Mouse (Mus musculus) heart, embryonic 13.5 days (tissue): ENCODE results near the gene Kpna6. TPM values are rescaled to one million over a fixed set of nuclear protein-coding genes. Genes with fewer than 3 reads are reported as not detected.

Source experiments
- ATAC-seq: fragments of 200-750 bp; cut with Nextera tagmentation; 2 replicates; pipeline ENCODE4 v1.8.0; 2017; ENCODE audit warnings: moderate TSS enrichment; ENCODE audit not compliant: insufficient number of reproducible peaks, low FRiP score, low TSS enrichment; ENCODE audit errors: extremely low read depth
- H3K27ac ChIP-seq: fragments of 300-500 bp; sonication (generic); replicated peaks from 2 replicates; pipeline ENCODE4 v1.5.1; 2015; ENCODE audit warnings: moderate library complexity, mild to moderate bottlenecking, inconsistent platforms
- H3K27me3 ChIP-seq: fragments of 300-500 bp; sonication (generic); replicated peaks from 2 replicates; pipeline ENCODE4 v1.6.1; 2015; ENCODE audit warnings: mild to moderate bottlenecking, inconsistent platforms
- H3K36me3 ChIP-seq: fragments of 300-500 bp; sonication (generic); 2 replicates; pipeline ENCODE4 v1.6.1; 2015; ENCODE audit warnings: mild to moderate bottlenecking, inconsistent platforms
- H3K4me1 ChIP-seq: fragments of 300-500 bp; sonication (generic); 2 replicates; pipeline ENCODE4 v1.6.1; 2015; ENCODE audit warnings: inconsistent platforms
- H3K4me2 ChIP-seq: fragments of 300-500 bp; sonication (generic); 2 replicates; pipeline ENCODE4 v1.6.1; 2015; ENCODE audit warnings: inconsistent platforms, mild to moderate bottlenecking, moderate library complexity
- H3K4me3 ChIP-seq: fragments of 300-500 bp; sonication (generic); 2 replicates; pipeline ENCODE4 v1.5.1; 2015; ENCODE audit warnings: moderate library complexity, mild to moderate bottlenecking, inconsistent platforms
- H3K9ac ChIP-seq: fragments of 300-500 bp; sonication (generic); 2 replicates; pipeline ENCODE4 v1.6.1; 2015; ENCODE audit warnings: inconsistent platforms, mild to moderate bottlenecking, moderate library complexity
- H3K9me3 ChIP-seq: fragments of 300-500 bp; sonication (generic); 2 replicates; pipeline ENCODE4 v1.6.1; 2016; ENCODE audit warnings: inconsistent platforms
- WGBS: fragments of 180-500 bp; shearing (Covaris S2); methylation state at CpG from one replicate; pipeline ENCODE4 v1.1.7; 2015; ENCODE audit warnings: mixed read lengths; 5-methylcytosine and 5-hydroxymethylcytosine counted together
- polyA plus RNA-seq: library from polyadenylated mRNA; unstranded; fragments of >200 nt; fragmentation: Nextera tagmentation; extraction: Ambion mirVana; gene quantifications from 2 replicates; pipeline ENCODE4 v1.2.1, GENCODE M21; 2015

The Kpna6 gene
- polyA plus RNA-seq, 1 experiment from 2014 or later, result 13.3 TPM

DNA sequence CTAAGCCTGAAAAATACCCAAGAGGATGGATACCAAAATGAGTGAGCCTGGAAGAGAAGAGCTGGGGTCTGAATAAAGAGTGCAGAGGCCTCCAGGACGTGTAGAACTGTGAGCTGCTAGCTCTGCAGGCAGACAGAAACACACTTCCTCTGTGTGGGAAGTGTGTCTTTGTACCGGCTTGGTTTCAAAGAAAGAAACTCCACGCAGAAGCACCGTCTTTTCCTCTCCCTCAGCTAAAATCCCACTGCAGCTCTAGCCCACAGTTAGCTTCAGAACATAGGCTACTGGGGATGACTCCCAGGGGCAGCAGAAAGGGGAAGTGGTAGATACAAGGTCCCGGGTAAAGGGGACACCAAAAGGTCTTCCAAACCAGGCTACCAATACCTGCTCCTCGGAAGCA lies 27.4 kb downstream of the Kpna6 start:
- Histone ChIP-seq H3K9ac (no peak overlapping the region), H3K4me2 (no peak overlapping the region), H3K36me3 (peaks cover 65% of the 10 kb centered on the region), H3K27ac (no peak overlapping the region), H3K9me3 (no peaks in the 10 kb centered on the region), H3K4me3 (no peak overlapping the region), H3K4me1 (peaks cover 6% of the 10 kb centered on the region; the same call in 1 of the 2 replicates), H3K27me3 (no peaks in the 10 kb centered on the region)
- 86% methylated on average over 6 of the region's 6 CpGs for whole genome bisulfite sequencing
- ATAC-seq, result no peak

- Histone ChIP-seq H3K4me3 (peak overlapping the region; percentile 66; the same call in 1 of the 2 replicates), H3K4me1 (peaks cover 28% of the 10 kb centered on the region), H3K27ac (no peak overlapping the region), H3K9me3 (no peaks in the 10 kb centered on the region), H3K27me3 (no peaks in the 10 kb centered on the region), H3K36me3 (peaks cover 58% of the 10 kb centered on the region), H3K9ac (peak overlapping the region; percentile 55; the same call in 1 of the 2 replicates), H3K4me2 (peak overlapping the region; percentile 87)
- WGBS, result 60% methylated on average over 5 of the region's 5 CpGs
- ATAC-seq, result no peak
These were observed 30.8 kb downstream of the Kpna6 start for GRCm38 (mm10) chr4:129641756-129642155.

DNA sequence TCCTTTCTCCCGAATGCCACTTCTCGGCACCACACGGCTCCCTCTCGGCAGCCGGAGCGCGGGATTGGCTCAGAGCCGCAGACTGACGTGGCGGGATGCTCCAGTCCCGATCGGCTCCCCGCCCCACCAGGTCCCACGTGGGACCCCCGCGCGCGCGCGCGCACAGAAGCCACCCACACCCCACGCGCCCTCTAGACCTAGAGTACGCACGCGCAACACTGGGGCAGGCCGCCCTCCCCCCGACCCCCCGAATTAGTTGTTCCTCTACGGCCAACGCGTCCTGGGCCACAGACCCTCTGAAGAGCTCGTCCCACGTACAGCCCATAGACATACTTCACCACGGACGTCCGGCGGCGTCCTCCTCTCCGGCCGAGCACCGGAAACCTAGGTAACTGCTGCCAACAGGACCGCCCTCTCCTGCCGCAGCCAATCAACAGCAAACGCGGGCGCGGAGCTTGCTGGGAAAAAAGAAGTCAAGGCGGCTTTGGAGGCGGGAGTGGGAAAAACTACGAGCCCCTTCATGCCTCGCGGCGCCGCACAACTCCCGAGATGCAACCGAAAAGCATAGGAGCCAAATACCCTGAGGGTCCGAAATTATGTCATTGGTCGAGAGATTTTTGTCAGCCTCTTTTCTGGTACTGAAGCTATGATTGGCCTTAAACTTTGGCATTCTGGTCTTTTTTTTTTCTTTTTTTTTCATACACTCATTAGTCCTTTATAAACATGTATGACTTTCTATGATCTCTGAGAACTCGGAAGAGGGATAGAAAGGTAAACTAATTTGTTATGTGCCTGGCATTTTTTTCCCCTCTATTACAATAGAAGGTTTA lies 31.7 kb downstream of the Kpna6 start, which contains the start of gene Txlna:
Gene Txlna (minus strand): TSS at position 428 of the 830 bp plus-strand sequence.
- Histone ChIP-seq H3K36me3 (peaks cover 58% of the 10 kb centered on the region), H3K9ac (peak within 1 kb of the TSS; percentile 91), H3K4me1 (peaks cover 28% of the 10 kb centered on the region), H3K27me3 (no peaks in the 10 kb centered on the region), H3K9me3 (no peaks in the 10 kb centered on the region), H3K4me2 (peak within 1 kb of the TSS; percentile 87), H3K4me3 (peak within 1 kb of the TSS; percentile 66), H3K27ac (peak within 1 kb of the TSS; percentile 94)
- under 1% methylated on average over 60 of the region's 60 CpGs for WGBS
- peak; percentile 90 for ATAC-seq

GRCm38 (mm10) chr4:129640101-129640637 lies 32.4 kb downstream of the Kpna6 start:
- Histone ChIP-seq H3K9ac (peak overlapping the region; percentile 91), H3K27me3 (no peaks in the 10 kb centered on the region), H3K36me3 (peaks cover 58% of the 10 kb centered on the region), H3K4me2 (peak overlapping the region; percentile 87), H3K4me1 (peaks cover 28% of the 10 kb centered on the region), H3K9me3 (no peaks in the 10 kb centered on the region), H3K4me3 (peak overlapping the region; percentile 66), H3K27ac (peak overlapping the region; percentile 94)
- ATAC-seq, result no peak
- WGBS, result 6% methylated on average over 17 of the region's 17 CpGs

GRCm38 (mm10) chr4:129639221-129639620 lies 33.3 kb downstream of the Kpna6 start:
- Histone ChIP-seq H3K36me3 (peaks cover 58% of the 10 kb centered on the region), H3K9ac (peak overlapping the region; percentile 91), H3K27ac (no peak overlapping the region), H3K4me1 (peaks cover 28% of the 10 kb centered on the region), H3K4me3 (peak overlapping the region; percentile 66), H3K4me2 (peak overlapping the region; percentile 87), H3K27me3 (no peaks in the 10 kb centered on the region), H3K9me3 (no peaks in the 10 kb centered on the region)
- no peak for ATAC-seq
- 81% methylated on average over 15 of the region's 15 CpGs for WGBS

GRCm38 (mm10) chr4:129633852-129634251 lies 38.7 kb downstream of the Kpna6 start:
- Histone ChIP-seq H3K4me3 (no peak overlapping the region), H3K9ac (no peak overlapping the region), H3K4me2 (no peak overlapping the region), H3K27me3 (no peaks in the 10 kb centered on the region), H3K36me3 (peaks cover 99% of the 10 kb centered on the region), H3K27ac (no peak overlapping the region), H3K4me1 (peaks cover 9% of the 10 kb centered on the region), H3K9me3 (no peaks in the 10 kb centered on the region)
- no peak for ATAC-seq
- 84% methylated on average over 6 of the region's 6 CpGs for WGBS

GRCm38 (mm10) chr4:129631867-129632266 lies 40.7 kb downstream of the Kpna6 start:
- Histone ChIP-seq H3K36me3 (peaks cover 100% of the 10 kb centered on the region), H3K4me3 (no peak overlapping the region), H3K4me1 (no peaks in the 10 kb centered on the region), H3K27me3 (no peaks in the 10 kb centered on the region), H3K27ac (no peak overlapping the region), H3K9me3 (no peaks in the 10 kb centered on the region), H3K4me2 (no peak overlapping the region), H3K9ac (no peak overlapping the region)
- WGBS, result 89% methylated on average over 12 of the region's 12 CpGs
- ATAC-seq, result no peak

GRCm38 (mm10) chr4:129630944-129631343 lies 41.6 kb downstream of the Kpna6 start:
- WGBS, result 85% methylated on average over 4 of the region's 4 CpGs
- Histone ChIP-seq H3K27ac (no peak overlapping the region), H3K4me2 (no peak overlapping the region), H3K9me3 (no peaks in the 10 kb centered on the region), H3K4me3 (no peak overlapping the region), H3K27me3 (no peaks in the 10 kb centered on the region), H3K4me1 (peaks cover under 1% of the 10 kb centered on the region; the same call in 1 of the 2 replicates), H3K9ac (no peak overlapping the region), H3K36me3 (peaks cover 100% of the 10 kb centered on the region)
- ATAC-seq, result no peak

DNA sequence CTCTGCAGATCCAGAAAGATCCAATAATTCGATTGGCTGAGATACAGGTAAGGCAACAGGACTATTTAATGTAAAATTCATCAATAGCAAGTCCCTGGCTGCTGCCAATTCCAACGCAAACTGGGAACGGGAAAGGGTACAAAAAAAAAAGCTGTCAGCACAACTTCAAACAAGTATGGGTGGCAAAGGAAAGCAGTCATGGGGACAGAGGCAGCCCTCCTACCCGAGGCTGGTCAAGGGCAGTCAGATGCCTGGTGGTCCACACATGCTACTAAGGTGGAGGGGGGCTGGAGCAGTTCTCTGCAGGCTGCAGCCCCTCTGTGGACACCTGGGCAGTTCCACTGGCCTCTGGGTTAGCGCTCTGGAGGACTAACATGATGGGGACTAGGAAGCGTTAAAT lies 46.5 kb downstream of the Kpna6 start:
- peaks cover 53% of the 10 kb centered on the region for H3K36me3 ChIP-seq
- H3K9ac ChIP-seq, result peak overlapping the region; percentile 92; the same call in 1 of the 2 replicates
- H3K9me3 ChIP-seq, result no peaks in the 10 kb centered on the region
- H3K27ac ChIP-seq, result no peak overlapping the region
- WGBS, result 73% methylated on average over 6 of the region's 6 CpGs
- H3K4me2 ChIP-seq, result no peak overlapping the region
- peaks cover 36% of the 10 kb centered on the region for H3K4me1 ChIP-seq
- H3K27me3 ChIP-seq, result no peaks in the 10 kb centered on the region
- ATAC-seq, result no peak
- no peak overlapping the region for H3K4me3 ChIP-seq

DNA sequence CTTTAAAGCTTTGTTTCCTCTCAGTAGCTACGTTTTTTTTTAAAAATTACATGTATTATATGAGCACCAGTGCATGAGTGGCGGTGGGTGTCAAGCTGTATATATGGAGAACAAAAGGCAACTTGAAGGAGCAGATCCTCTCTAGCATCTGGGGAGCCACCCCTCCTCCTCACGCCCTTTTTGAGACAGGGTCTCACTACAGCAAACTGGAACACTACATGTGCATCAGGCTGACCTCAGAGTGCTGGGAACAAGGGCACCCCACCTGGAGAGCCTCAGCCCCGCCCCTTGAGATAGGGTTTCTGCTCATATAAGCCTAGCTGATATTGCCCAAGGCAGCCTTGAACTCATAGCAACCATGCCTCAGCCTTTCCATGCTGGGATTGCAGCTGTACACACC lies 47.1 kb downstream of the Kpna6 start:
- Histone ChIP-seq H3K36me3 (peaks cover 47% of the 10 kb centered on the region), H3K27ac (peak overlapping the region; percentile 90), H3K9me3 (no peaks in the 10 kb centered on the region), H3K4me2 (peak overlapping the region; percentile 88), H3K27me3 (no peaks in the 10 kb centered on the region), H3K4me1 (peaks cover 36% of the 10 kb centered on the region), H3K9ac (peak overlapping the region; percentile 92), H3K4me3 (peak overlapping the region; percentile 78; the same call in 1 of the 2 replicates)
- WGBS, result 43% methylated on average over 4 of the region's 4 CpGs
- no peak for ATAC-seq

DNA sequence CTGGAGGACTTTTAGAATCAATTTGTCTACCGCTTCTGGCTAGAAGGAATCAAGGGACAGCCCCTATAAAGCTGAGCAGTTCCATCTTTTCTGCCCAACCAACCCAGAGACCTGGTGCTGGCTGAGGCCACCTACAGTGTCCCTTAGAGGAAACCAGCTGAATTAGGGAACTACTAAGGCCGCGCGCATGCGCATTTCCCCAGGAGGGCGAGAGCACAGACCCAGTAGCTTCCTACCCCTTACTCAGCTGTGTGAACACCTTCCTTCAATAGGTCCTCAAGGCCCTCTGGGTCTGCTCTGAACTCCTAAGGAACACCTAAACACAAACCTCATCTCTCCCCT lies 47.6 kb downstream of the Kpna6 start:
- ATAC-seq, result no peak
- Histone ChIP-seq H3K27ac (peak overlapping the region; percentile 90), H3K27me3 (no peaks in the 10 kb centered on the region), H3K4me2 (peak overlapping the region; percentile 88), H3K9ac (peak overlapping the region; percentile 92), H3K4me1 (peaks cover 36% of the 10 kb centered on the region), H3K36me3 (peaks cover 42% of the 10 kb centered on the region), H3K4me3 (peak overlapping the region; percentile 78), H3K9me3 (no peaks in the 10 kb centered on the region)
- 1% methylated on average over 6 of the region's 6 CpGs for WGBS
